Mouse (Mus musculus): ENCODE data around the gene Fignl1.

Fignl1 gene

GRCm38 (mm10) chr11:11808035-11808819, 535 bp downstream of the Fignl1 start:
- no peak for DNase-seq

GRCm38 (mm10) chr11:11805951-11806350, 2.8 kb downstream of the Fignl1 start:
- DNase-seq: no peak

GRCm38 (mm10) chr11:11804421-11804820, 4.3 kb downstream of the Fignl1 start:
- no peak for DNase-seq

- DNase-seq: no peak
Measured at GRCm38 (mm10) chr11:11801067-11801466, 7.7 kb downstream of the Fignl1 start.

- DNase-seq: no peak
Measured at GRCm38 (mm10) chr11:11800304-11800703, 8.5 kb downstream of the Fignl1 start.

- DNase-seq: no peak
Measured at GRCm38 (mm10) chr11:11798690-11799089, 10.1 kb downstream of the Fignl1 start.

- DNase-seq: no peak
Measured at GRCm38 (mm10) chr11:11794626-11795025, 14.1 kb downstream of the Fignl1 start.

GRCm38 (mm10) chr11:11788521-11788974, 20.2 kb downstream of the Fignl1 start:
- peak; percentile 76 to 86 for DNase-seq

GRCm38 (mm10) chr11:11785457-11785856, 23.3 kb downstream of the Fignl1 start:
- DNase-seq: peak in 1 of 2 experiments; percentile 18

- DNase-seq: no peak
Measured at GRCm38 (mm10) chr11:11781728-11782127, 27.0 kb downstream of the Fignl1 start.

- no peak for DNase-seq
Measured at GRCm38 (mm10) chr11:11778345-11778744, 30.4 kb downstream of the Fignl1 start.

- no peak for DNase-seq
Measured at GRCm38 (mm10) chr11:11777796-11778195, 31.0 kb downstream of the Fignl1 start.

GRCm38 (mm10) chr11:11777246-11777645, 31.5 kb downstream of the Fignl1 start:
- no peak for DNase-seq

- DNase-seq: no peak
Measured at GRCm38 (mm10) chr11:11776822-11777174, 32.0 kb downstream of the Fignl1 start.

- no peak for DNase-seq
Measured at GRCm38 (mm10) chr11:11776071-11776821, 32.5 kb downstream of the Fignl1 start.

- no peak for DNase-seq
Measured at GRCm38 (mm10) chr11:11774893-11775292, 33.9 kb downstream of the Fignl1 start.

- DNase-seq: no peak
Measured at GRCm38 (mm10) chr11:11774384-11774783, 34.4 kb downstream of the Fignl1 start.

GRCm38 (mm10) chr11:11772196-11772595, 36.6 kb downstream of the Fignl1 start:
- DNase-seq: no peak

- DNase-seq: no peak
Measured at GRCm38 (mm10) chr11:11770691-11771090, 38.1 kb downstream of the Fignl1 start.

- DNase-seq: no peak
Measured at GRCm38 (mm10) chr11:11769281-11769680, 39.5 kb downstream of the Fignl1 start.

- DNase-seq: no peak
Measured at GRCm38 (mm10) chr11:11768057-11768456, 40.7 kb downstream of the Fignl1 start.

GRCm38 (mm10) chr11:11766736-11767135, 42.0 kb downstream of the Fignl1 start:
- no peak for DNase-seq

- DNase-seq: peak in 1 of 2 experiments; percentile 36
Measured at GRCm38 (mm10) chr11:11766105-11766504, 42.7 kb downstream of the Fignl1 start.

GRCm38 (mm10) chr11:11765414-11765813, 43.3 kb downstream of the Fignl1 start:
- no peak for DNase-seq
